Mouse (Mus musculus): ENCODE results near the gene Pnliprp2. TPM values are rescaled to one million over a fixed set of nuclear protein-coding genes. Genes with fewer than 3 reads are reported as not detected.

Gene Pnliprp2
- polyA plus RNA-seq, 1 experiment from 2014 or later, result 5.2 TPM

DNA sequence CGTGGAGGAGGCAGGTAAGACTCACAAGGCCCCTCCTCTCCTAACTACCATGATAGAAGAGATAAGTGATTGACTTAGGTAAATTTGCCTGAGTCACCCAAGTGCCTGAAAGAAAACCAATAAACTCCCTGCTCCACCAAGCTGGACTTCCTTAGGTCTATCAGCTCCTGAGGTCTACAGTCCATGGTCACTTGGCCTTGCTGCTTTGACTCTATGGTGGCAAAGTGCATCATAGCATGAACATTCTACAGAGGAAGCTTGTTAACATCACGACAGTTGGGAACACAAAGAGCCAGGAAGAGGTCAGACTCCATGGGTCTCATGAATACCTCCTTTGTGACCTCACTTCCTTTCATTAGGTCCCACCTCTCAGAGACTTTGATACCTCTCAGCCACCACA is 8.0 kb upstream of the Pnliprp2 start:
- H3K27me3 ChIP-seq (replicated peaks; ENCODE audit: control insufficient read depth, insufficient read depth, low read length), result no peaks in the 10 kb centered on the region
- H3K4me2 ChIP-seq (replicated peaks; ENCODE audit: low read depth), result no peak overlapping the region
- no peak overlapping the region for H3K4me3 ChIP-seq (ENCODE audit: low read depth, low read length)
- peaks cover 3% of the 10 kb centered on the region; the same call in 1 of the 2 replicates for H3K9me3 ChIP-seq (ENCODE audit: control insufficient read depth)
- H3K36me3 ChIP-seq (ENCODE audit: control insufficient read depth, insufficient read depth), result no peaks in the 10 kb centered on the region
- peak overlapping the region; percentile 15; the same call in 1 of the 2 replicates for H3K27ac ChIP-seq (ENCODE audit: low read depth, low read length)
- H3K9ac ChIP-seq (ENCODE audit: low read depth, low read length), result no peak overlapping the region
- ATAC-seq, result peak; percentile 70
- WGBS, result 38% methylated on average over 2 of the region's 2 CpGs
- no peaks in the 10 kb centered on the region for H3K4me1 ChIP-seq (replicated peaks; ENCODE audit: control insufficient read depth, insufficient read depth, low read length)
- TF ChIP-seq CTCF (IDR thresholded peaks at IDR 0.05; ENCODE audit: low read depth), result no peak

DNA sequence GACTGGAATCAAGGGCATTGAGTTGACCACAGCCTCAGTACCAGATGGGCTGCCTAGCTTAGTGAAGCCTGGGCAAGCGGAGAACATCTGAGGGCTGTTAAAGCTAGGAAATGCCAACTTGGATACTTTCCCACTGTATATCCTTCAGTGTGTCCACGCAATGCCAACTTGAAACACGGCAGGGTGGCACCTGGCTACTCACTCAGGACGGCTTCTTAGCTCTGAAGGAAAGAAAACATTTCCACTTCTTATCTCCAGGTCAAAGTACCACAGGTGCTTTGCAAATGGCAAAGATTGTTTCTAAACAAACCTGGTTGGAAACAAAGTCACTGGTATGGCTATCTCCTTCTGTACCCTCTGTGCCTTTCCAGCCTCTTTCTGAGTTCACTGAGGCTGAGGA is 648 bp upstream of the Pnliprp2 start:
- Histone ChIP-seq H3K27ac (ENCODE audit: low read depth, low read length) (peak overlapping the region; percentile 79), H3K4me1 (replicated peaks; ENCODE audit: control insufficient read depth, insufficient read depth, low read length) (peaks cover 13% of the 10 kb centered on the region; the same call in 1 of the 2 replicates), H3K27me3 (replicated peaks; ENCODE audit: control insufficient read depth, insufficient read depth, low read length) (no peaks in the 10 kb centered on the region), H3K9me3 (ENCODE audit: control insufficient read depth) (peaks cover 3% of the 10 kb centered on the region; the same call in 1 of the 2 replicates), H3K4me3 (ENCODE audit: low read depth, low read length) (no peak overlapping the region), H3K36me3 (ENCODE audit: control insufficient read depth, insufficient read depth) (no peaks in the 10 kb centered on the region), H3K9ac (ENCODE audit: low read depth, low read length) (no peak overlapping the region; the same call in 1 of the 2 replicates), H3K4me2 (replicated peaks; ENCODE audit: low read depth) (peak overlapping the region; percentile 38)
- ATAC-seq, result peak; percentile 73
- TF ChIP-seq CTCF (IDR thresholded peaks at IDR 0.05; ENCODE audit: low read depth), result no peak
- WGBS, result 50% methylated on average over 4 of the region's 4 CpGs

DNA sequence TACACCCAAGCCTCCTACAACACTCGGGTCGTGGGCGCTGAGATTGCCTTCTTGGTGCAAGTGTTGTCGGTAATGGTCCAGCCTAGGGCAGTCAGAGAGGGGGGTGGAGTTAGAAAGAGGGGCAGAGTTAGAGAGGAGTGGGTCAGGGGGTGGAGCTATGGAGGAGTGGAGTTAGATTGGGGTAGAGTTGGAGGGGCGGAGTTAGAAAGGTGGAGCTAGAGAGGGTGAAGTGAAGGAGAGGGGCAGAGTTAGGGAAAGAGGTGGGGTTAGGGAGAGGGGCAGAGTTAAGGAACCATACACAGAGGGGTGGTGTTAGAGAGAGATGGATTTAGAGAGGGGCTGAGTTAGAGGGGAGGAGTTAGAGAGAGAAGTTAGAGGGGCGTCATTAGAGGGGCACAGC is 2.8 kb downstream of the Pnliprp2 start:
- H3K4me2 ChIP-seq (replicated peaks; ENCODE audit: low read depth), result no peak overlapping the region; the same call in 1 of the 2 replicates
- WGBS, result 49% methylated on average over 6 of the region's 6 CpGs
- H3K9me3 ChIP-seq (ENCODE audit: control insufficient read depth), result no peaks in the 10 kb centered on the region
- peaks cover 13% of the 10 kb centered on the region; the same call in 1 of the 2 replicates for H3K4me1 ChIP-seq (replicated peaks; ENCODE audit: control insufficient read depth, insufficient read depth, low read length)
- TF ChIP-seq CTCF (IDR thresholded peaks at IDR 0.05; ENCODE audit: low read depth), result no peak
- H3K9ac ChIP-seq (ENCODE audit: low read depth, low read length), result no peak overlapping the region
- no peak overlapping the region for H3K27ac ChIP-seq (ENCODE audit: low read depth, low read length)
- ATAC-seq, result no peak
- H3K27me3 ChIP-seq (replicated peaks; ENCODE audit: control insufficient read depth, insufficient read depth, low read length), result no peaks in the 10 kb centered on the region
- no peaks in the 10 kb centered on the region for H3K36me3 ChIP-seq (ENCODE audit: control insufficient read depth, insufficient read depth)
- H3K4me3 ChIP-seq (ENCODE audit: low read depth, low read length), result no peak overlapping the region

DNA sequence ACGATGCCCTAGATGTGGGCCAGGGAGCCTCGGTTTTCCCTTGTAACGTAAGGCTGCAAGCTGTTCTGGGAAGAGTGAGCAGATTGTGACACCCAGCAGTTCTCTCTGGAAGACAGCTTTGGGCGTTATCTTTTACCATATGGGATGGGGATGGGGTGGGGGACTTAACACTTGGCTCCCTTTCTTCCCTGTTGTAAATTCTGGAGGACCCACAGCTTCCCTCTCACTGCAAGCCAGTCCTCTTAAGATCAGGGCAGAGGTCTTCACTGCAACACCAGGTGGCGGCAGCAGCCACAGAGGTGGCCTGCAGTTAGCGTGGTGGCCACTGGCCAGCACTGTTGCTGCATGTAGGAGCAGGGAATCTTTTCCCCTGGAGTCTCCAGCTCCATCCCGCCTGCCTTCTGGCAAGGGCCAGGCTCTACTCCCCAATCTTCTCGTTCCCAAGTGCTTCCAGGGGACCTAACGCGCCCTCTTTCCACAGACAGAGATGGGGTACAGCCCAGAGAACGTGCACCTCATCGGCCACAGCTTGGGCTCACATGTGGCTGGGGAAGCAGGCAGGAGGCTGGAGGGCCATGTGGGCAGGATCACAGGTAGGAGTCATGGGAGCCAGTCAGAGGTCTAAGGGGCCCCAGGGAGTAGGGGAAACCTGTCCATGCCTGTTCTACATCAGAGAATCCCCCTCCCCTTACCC is 3.5 kb downstream of the Pnliprp2 start:
- Histone ChIP-seq H3K4me3 (ENCODE audit: low read depth, low read length) (no peak overlapping the region), H3K4me1 (replicated peaks; ENCODE audit: control insufficient read depth, insufficient read depth, low read length) (peaks cover 13% of the 10 kb centered on the region; the same call in 1 of the 2 replicates), H3K27me3 (replicated peaks; ENCODE audit: control insufficient read depth, insufficient read depth, low read length) (no peaks in the 10 kb centered on the region), H3K9ac (ENCODE audit: low read depth, low read length) (no peak overlapping the region), H3K9me3 (ENCODE audit: control insufficient read depth) (no peaks in the 10 kb centered on the region), H3K27ac (ENCODE audit: low read depth, low read length) (no peak overlapping the region), H3K4me2 (replicated peaks; ENCODE audit: low read depth) (no peak overlapping the region), H3K36me3 (ENCODE audit: control insufficient read depth, insufficient read depth) (no peaks in the 10 kb centered on the region)
- 24% methylated on average over 12 of the region's 12 CpGs for WGBS
- ATAC-seq, result peak; percentile 31; the same call in 1 of the 2 replicates
- peak; percentile 99 for TF ChIP-seq CTCF (IDR thresholded peaks at IDR 0.05; ENCODE audit: low read depth)

DNA sequence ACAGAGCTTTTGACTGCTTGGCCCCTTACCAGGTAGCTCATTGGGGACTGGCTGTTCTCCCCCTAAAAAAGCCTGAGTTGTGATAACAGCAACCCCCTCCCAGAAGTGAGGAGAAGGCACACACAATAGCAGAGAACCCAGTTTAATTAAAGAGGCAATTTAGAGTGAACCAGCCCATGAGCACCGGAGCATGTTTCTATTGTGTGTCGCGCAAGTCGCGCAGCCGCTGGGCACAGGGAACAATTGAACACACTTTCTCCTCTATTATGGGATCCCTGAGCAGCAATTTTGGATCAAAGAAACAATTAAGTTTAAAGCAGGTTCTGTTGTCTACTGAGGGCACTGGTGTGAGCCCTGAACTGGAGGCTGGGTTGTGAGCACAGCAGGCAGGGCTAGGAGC is 7.8 kb downstream of the Pnliprp2 start:
- H3K4me1 ChIP-seq (replicated peaks; ENCODE audit: control insufficient read depth, insufficient read depth, low read length), result no peaks in the 10 kb centered on the region
- H3K27me3 ChIP-seq (replicated peaks; ENCODE audit: control insufficient read depth, insufficient read depth, low read length), result no peaks in the 10 kb centered on the region
- no peaks in the 10 kb centered on the region for H3K36me3 ChIP-seq (ENCODE audit: control insufficient read depth, insufficient read depth)
- no peaks in the 10 kb centered on the region for H3K9me3 ChIP-seq (ENCODE audit: control insufficient read depth)
- 96% methylated on average over 6 of the region's 6 CpGs for WGBS
- TF ChIP-seq CTCF (IDR thresholded peaks at IDR 0.05; ENCODE audit: low read depth), result no peak
- no peak overlapping the region for H3K4me2 ChIP-seq (replicated peaks; ENCODE audit: low read depth)
- no peak overlapping the region for H3K27ac ChIP-seq (ENCODE audit: low read depth, low read length)
- H3K4me3 ChIP-seq (ENCODE audit: low read depth, low read length), result no peak overlapping the region
- no peak overlapping the region for H3K9ac ChIP-seq (ENCODE audit: low read depth, low read length)
- ATAC-seq, result no peak

DNA sequence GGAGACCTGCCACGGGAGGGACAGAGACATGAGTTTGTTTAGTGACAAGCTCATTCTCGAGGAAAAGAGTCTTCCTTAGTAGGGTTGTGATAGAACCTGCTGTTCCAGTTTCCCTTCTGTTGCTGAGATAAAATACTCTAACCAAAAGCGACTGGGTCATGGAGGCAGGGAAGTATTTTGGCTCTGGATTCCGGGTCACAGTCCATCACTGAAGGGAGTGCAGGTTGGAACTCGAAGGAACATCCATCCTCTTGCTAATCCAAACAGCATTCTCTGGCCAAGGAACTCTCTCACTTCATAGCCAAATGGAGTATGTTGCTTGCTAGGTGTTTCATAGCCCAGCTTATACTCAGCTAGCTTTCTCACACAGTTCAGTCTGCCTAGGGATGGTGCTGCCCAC is 16.9 kb downstream of the Pnliprp2 start:
- no peak overlapping the region for H3K27ac ChIP-seq (ENCODE audit: low read depth, low read length)
- no peak overlapping the region for H3K4me2 ChIP-seq (replicated peaks; ENCODE audit: low read depth)
- H3K9ac ChIP-seq (ENCODE audit: low read depth, low read length), result no peak overlapping the region
- H3K27me3 ChIP-seq (replicated peaks; ENCODE audit: control insufficient read depth, insufficient read depth, low read length), result no peaks in the 10 kb centered on the region
- no peaks in the 10 kb centered on the region for H3K4me1 ChIP-seq (replicated peaks; ENCODE audit: control insufficient read depth, insufficient read depth, low read length)
- TF ChIP-seq CTCF (IDR thresholded peaks at IDR 0.05; ENCODE audit: low read depth), result no peak
- no peaks in the 10 kb centered on the region for H3K36me3 ChIP-seq (ENCODE audit: control insufficient read depth, insufficient read depth)
- 38% methylated on average over 5 of the region's 5 CpGs for WGBS
- no peaks in the 10 kb centered on the region for H3K9me3 ChIP-seq (ENCODE audit: control insufficient read depth)
- no peak overlapping the region for H3K4me3 ChIP-seq (ENCODE audit: low read depth, low read length)
- no peak for ATAC-seq

Data from intestine, postnatal 0 days (tissue).